Mouse (Mus musculus) olfactory bulb, adult 2 months (tissue): ENCODE results near the gene Gm7903.
"Not testable (repeated sequence)": the region's sequence is repeated elsewhere in the genome, so short reads cannot be mapped to it uniquely, and the experiment has no call there.

Source experiments
- CTCF ChIP-seq: fragments of 200-500 bp; IDR thresholded peaks from 2 replicates; pipeline ENCODE4 v1.5.1; 2012; ENCODE audit warnings: low read depth, mild to moderate bottlenecking, low read length, moderate library complexity; ENCODE audit not compliant: insufficient read depth
- POLR2A ChIP-seq: fragments of 200-500 bp; IDR thresholded peaks from 2 replicates; pipeline ENCODE4 v1.6.1; 2012; ENCODE audit warnings: mild to moderate bottlenecking, low read depth, low read length, moderate library complexity; ENCODE audit not compliant: insufficient read depth

GRCm38 (mm10) chrX:135422473-135422872, 11.2 kb upstream of the Gm7903 start:
- TF ChIP-seq POLR2A, CTCF: not testable (repeated sequence)
